Mouse (Mus musculus): Measurements from ENCODE around the gene Cdc42se2. TPM values are rescaled to one million over a fixed set of nuclear protein-coding genes. Genes with fewer than 3 reads are reported as not detected.

The Cdc42se2 gene
- polyA plus RNA-seq, 2 experiments: 51.7 to 77.7 TPM

GRCm38 (mm10) chr11:54777387-54778130 is 9.9 kb downstream of the Cdc42se2 start:
- Histone ChIP-seq H3K9ac (ENCODE audit: low read depth, low read length, severe bottlenecking) (no peak overlapping the region), H3K4me3 (replicated peaks; ENCODE audit: low read length) (no peak overlapping the region), H3K9me3 (ENCODE audit: control insufficient read depth, low read length) (no peaks in the 10 kb centered on the region), H3K4me2 (replicated peaks; ENCODE audit: low read depth, low read length, severe bottlenecking) (no peak overlapping the region), H3K27me3 (ENCODE audit: control insufficient read depth, insufficient read depth, low read length) (no peaks in the 10 kb centered on the region), H3K27ac (replicated peaks; ENCODE audit: low read depth, low read length) (no peak overlapping the region), H3K36me3 (ENCODE audit: control insufficient read depth, insufficient read depth, low read length) (no peaks in the 10 kb centered on the region), H3K4me1 (ENCODE audit: control insufficient read depth, insufficient read depth, low read length) (0 out of 2 replicates have a peak, but pooled peaks cover 3% of the 10 kb centered on the region)
- TF ChIP-seq POLR2A (IDR thresholded peaks at IDR 0.05; ENCODE audit: borderline replicate concordance, extremely low read depth, insufficient read depth, insufficient read length): no peak
- DNase-seq (ENCODE audit: low spot score) (no peak), ATAC-seq (ENCODE audit: low FRiP score, low read depth) (no peak)
- 71% methylated on average over 6 of the region's 6 CpGs for WGBS

GRCm38 (mm10) chr11:54776735-54777333 is 10.6 kb downstream of the Cdc42se2 start:
- ATAC-seq (ENCODE audit: low FRiP score, low read depth) (no peak), DNase-seq (ENCODE audit: low spot score) (no peak)
- no peak overlapping the region for H3K9ac ChIP-seq (ENCODE audit: low read depth, low read length, severe bottlenecking)
- TF ChIP-seq POLR2A (IDR thresholded peaks at IDR 0.05; ENCODE audit: borderline replicate concordance, extremely low read depth, insufficient read depth, insufficient read length): no peak
- no peak overlapping the region for H3K4me3 ChIP-seq (replicated peaks; ENCODE audit: low read length)
- WGBS: 78% methylated on average over 4 of the region's 4 CpGs
- no peaks in the 10 kb centered on the region for H3K36me3 ChIP-seq (ENCODE audit: control insufficient read depth, insufficient read depth, low read length)
- 0 out of 2 replicates have a peak, but pooled peaks cover 3% of the 10 kb centered on the region for H3K4me1 ChIP-seq (ENCODE audit: control insufficient read depth, insufficient read depth, low read length)
- H3K4me2 ChIP-seq (replicated peaks; ENCODE audit: low read depth, low read length, severe bottlenecking): no peak overlapping the region
- no peak overlapping the region for H3K27ac ChIP-seq (replicated peaks; ENCODE audit: low read depth, low read length)
- no peaks in the 10 kb centered on the region for H3K9me3 ChIP-seq (ENCODE audit: control insufficient read depth, low read length)
- H3K27me3 ChIP-seq (ENCODE audit: control insufficient read depth, insufficient read depth, low read length): no peaks in the 10 kb centered on the region

- DNase-seq (ENCODE audit: low spot score): no peak
- Histone ChIP-seq H3K36me3 (ENCODE audit: control insufficient read depth, insufficient read depth, low read length) (no peaks in the 10 kb centered on the region), H3K4me1 (ENCODE audit: control insufficient read depth, insufficient read depth, low read length) (0 out of 2 replicates have a peak, but pooled peaks cover 3% of the 10 kb centered on the region), H3K4me2 (replicated peaks; ENCODE audit: low read depth, low read length, severe bottlenecking) (no peak overlapping the region), H3K9me3 (ENCODE audit: control insufficient read depth, low read length) (no peaks in the 10 kb centered on the region), H3K9ac (ENCODE audit: low read depth, low read length, severe bottlenecking) (no peak overlapping the region), H3K4me3 (replicated peaks; ENCODE audit: low read length) (no peak overlapping the region), H3K27me3 (ENCODE audit: control insufficient read depth, insufficient read depth, low read length) (no peaks in the 10 kb centered on the region), H3K27ac (replicated peaks; ENCODE audit: low read depth, low read length) (no peak overlapping the region)
- 81% methylated on average over 2 of the region's 2 CpGs for WGBS
- TF ChIP-seq POLR2A (IDR thresholded peaks at IDR 0.05; ENCODE audit: borderline replicate concordance, extremely low read depth, insufficient read depth, insufficient read length): no peak
- no peak for ATAC-seq (ENCODE audit: low FRiP score, low read depth)
Observed at GRCm38 (mm10) chr11:54776367-54776701, 11.1 kb downstream of the Cdc42se2 start.

- no peaks in the 10 kb centered on the region for H3K27me3 ChIP-seq (ENCODE audit: control insufficient read depth, insufficient read depth, low read length)
- no peaks in the 10 kb centered on the region for H3K9me3 ChIP-seq (ENCODE audit: control insufficient read depth, low read length)
- H3K36me3 ChIP-seq (ENCODE audit: control insufficient read depth, insufficient read depth, low read length): no peaks in the 10 kb centered on the region
- DNase-seq (ENCODE audit: low spot score) (no peak), ATAC-seq (ENCODE audit: low FRiP score, low read depth) (no peak)
- WGBS: 70% methylated on average over 4 of the region's 4 CpGs
- H3K9ac ChIP-seq (ENCODE audit: low read depth, low read length, severe bottlenecking): no peak overlapping the region
- H3K4me3 ChIP-seq (replicated peaks; ENCODE audit: low read length): no peak overlapping the region
- H3K4me2 ChIP-seq (replicated peaks; ENCODE audit: low read depth, low read length, severe bottlenecking): no peak overlapping the region
- no peak for TF ChIP-seq POLR2A (IDR thresholded peaks at IDR 0.05; ENCODE audit: borderline replicate concordance, extremely low read depth, insufficient read depth, insufficient read length)
- no peak overlapping the region for H3K27ac ChIP-seq (replicated peaks; ENCODE audit: low read depth, low read length)
- 0 out of 2 replicates have a peak, but pooled peaks cover 3% of the 10 kb centered on the region for H3K4me1 ChIP-seq (ENCODE audit: control insufficient read depth, insufficient read depth, low read length)
Observed at GRCm38 (mm10) chr11:54775628-54776366, 11.7 kb downstream of the Cdc42se2 start.

GRCm38 (mm10) chr11:54774282-54775078 is 13.0 kb downstream of the Cdc42se2 start:
- H3K4me3 ChIP-seq (replicated peaks; ENCODE audit: low read length): no peak overlapping the region
- DNase-seq (ENCODE audit: low spot score) (no peak), ATAC-seq (ENCODE audit: low FRiP score, low read depth) (no peak)
- no peaks in the 10 kb centered on the region for H3K36me3 ChIP-seq (ENCODE audit: control insufficient read depth, insufficient read depth, low read length)
- 84% methylated on average over 7 of the region's 7 CpGs for WGBS
- H3K9ac ChIP-seq (ENCODE audit: low read depth, low read length, severe bottlenecking): no peak overlapping the region
- no peaks in the 10 kb centered on the region for H3K27me3 ChIP-seq (ENCODE audit: control insufficient read depth, insufficient read depth, low read length)
- H3K4me1 ChIP-seq (ENCODE audit: control insufficient read depth, insufficient read depth, low read length): 0 out of 2 replicates have a peak, but pooled peaks cover 3% of the 10 kb centered on the region
- TF ChIP-seq POLR2A (IDR thresholded peaks at IDR 0.05; ENCODE audit: borderline replicate concordance, extremely low read depth, insufficient read depth, insufficient read length): no peak
- H3K9me3 ChIP-seq (ENCODE audit: control insufficient read depth, low read length): no peaks in the 10 kb centered on the region
- H3K27ac ChIP-seq (replicated peaks; ENCODE audit: low read depth, low read length): no peak overlapping the region
- H3K4me2 ChIP-seq (replicated peaks; ENCODE audit: low read depth, low read length, severe bottlenecking): no peak overlapping the region
